Mouse (Mus musculus): Measurements from ENCODE around the gene Rras.
"Not testable (repeated sequence)": the region's sequence is repeated elsewhere in the genome, so short reads cannot be mapped to it uniquely, and the experiment has no call there.

Gene Rras

DNA sequence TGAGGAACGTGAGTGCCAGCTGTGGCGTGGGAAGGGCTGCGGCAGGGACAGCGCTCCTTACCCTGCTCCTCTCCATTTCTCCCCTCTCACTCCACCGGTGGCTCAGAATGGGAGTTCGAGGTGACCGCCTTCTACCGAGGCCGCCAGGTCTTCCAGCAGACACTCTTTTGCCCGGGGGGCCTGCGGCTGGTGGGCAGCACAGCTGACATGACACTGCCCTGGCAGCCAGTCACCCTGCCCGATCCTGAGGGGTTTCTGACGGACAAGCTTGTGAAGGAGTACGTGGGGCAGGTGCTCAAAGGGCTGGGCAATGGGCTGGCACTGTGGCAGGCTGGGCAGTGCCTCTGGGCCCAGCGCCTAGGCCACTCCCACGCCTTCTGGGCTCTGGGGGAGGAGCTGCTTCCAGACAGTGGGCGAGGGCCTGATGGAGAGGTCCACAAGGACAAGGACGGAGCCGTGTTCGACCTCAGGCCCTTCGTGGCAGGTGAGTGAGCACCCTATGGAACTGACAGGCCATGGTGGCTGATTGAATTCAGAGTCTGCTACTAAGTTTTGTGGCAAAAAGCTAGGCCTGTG, 17.1 kb upstream of the Rras start:
- no peak for DNase-seq

DNA sequence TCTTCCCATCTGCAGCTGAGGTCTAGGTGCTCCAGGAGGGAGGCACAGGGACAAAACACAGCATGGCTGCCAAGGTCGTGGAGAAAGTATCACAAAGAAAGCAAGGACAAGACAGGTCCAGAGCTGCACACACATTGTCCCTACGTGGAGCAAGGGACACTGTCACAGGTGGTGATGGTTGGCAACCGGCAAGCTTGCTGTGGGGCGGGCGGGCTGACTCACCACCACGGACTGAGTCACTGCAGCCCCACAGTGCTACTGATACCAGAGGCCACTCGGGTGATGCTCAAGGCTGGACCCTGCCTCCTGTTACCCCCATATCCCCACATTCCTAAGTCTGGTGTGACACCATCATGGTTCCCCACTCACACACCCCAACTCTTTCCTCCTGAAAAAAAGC, 15.3 kb upstream of the Rras start:
- no peak for DNase-seq

DNA sequence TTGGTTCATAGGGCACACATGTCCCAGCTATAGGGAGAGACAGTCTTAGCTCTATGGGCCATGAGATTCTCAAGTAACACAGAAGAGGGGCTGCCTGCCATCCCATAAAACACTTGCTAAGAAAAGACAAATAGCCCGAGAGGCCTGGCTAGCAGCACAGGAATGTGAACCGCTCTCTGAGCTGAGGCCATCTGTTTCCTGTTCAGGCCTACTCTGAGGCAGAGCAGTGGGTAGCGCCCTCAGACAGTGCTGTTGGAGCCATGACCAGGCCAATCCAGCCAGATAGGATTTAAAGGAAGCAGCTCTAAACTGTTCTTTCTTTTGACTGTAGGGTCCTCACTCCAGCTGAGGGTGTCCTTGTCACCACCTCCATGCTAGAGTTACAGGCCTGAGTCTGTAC, 13.2 kb upstream of the Rras start:
- no peak for DNase-seq

DNA sequence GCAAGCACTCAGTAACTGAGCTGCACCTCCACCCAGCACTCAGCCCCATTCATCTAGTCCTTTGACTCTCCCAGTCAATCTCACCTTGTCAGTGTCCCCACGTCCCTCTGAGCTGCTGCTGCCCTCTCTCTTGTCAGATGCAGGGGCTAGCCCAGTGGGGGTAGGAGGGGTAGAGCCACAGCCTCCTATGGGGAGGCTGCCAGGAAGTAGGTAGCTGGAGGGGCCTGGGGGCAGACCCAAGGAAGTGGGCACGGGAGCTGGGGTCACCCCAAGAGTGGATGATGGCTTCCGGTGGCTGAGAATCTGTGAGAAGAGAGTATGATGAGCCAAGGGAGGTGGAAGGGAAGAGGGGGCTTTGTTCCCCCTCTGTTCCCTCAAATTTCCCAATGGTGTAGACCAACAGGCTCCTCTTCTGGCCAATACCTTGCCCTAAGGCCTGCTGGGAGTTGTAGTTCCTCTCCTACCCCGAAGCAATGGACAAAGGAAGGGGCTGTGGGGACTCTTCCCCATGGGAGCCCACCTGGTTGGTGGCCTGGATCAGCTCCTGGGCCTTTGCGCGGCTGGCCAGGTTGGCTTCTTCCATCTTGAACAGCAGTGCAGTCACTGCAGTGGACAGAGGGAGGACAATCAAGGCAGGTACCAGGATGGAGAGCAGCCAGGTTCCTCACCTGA, 12.3 kb upstream of the Rras start:
- no peak for DNase-seq

DNA sequence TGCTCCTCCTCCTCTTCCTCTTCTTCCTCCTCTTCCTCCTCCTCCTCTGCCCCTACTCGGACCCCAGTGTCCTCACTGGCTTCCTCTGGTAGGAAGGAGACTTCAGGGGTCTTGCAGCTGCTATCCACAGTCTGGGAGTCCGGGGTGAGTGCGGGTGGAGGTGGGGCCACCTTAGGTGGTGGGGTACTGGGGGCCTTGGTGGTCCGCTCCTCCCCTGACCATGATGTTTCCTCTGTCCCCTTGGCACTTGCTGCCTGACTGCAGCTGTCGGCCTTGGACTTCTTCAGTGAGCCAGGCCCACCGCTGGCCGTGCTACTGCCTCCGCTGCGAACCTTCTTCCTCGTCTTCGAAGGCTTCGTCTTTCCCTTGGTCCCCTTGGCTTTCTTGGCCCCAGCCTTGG, 11.3 kb upstream of the Rras start:
- no peak for DNase-seq

DNA sequence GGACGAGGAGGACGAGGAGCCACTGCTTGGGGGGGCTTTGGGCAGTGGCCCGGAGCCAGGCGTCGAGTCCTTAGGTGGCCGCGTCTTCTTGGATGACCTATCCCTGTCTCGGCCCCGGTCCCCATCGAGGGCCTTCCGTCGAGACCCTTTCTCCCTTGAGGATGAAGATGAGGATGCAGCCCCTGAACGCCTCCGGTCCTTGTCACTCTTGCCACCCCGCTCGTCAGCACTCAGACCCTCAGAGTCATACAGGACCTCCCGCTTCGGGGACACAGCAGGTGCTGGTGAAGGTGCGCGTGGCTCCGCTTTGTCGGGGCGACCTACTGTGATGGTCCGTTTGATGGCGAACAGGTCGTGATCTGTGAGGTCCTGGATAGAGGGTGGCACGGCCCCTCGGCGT, 10.6 kb upstream of the Rras start:
- DNase-seq, result no peak

DNA sequence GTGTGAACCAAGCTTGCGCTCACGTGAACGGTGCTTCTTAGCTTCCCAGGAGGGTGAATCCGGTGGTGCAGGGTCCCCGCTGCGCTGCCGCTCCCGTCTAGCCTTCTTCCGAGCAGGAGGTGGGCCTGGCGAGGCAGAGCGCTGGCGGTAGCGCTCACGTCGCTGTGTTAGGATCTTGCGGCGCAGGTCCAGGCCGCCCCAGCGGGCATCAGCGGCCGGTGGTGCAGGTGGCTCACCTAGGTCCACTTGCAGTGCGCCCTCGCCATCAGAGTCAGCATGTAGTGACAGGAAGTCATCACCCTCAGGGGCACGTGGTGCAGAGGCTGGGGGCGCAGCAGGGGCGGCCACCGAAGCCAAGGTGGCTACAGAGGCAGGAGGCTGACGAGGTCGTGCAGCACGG, 9.9 kb upstream of the Rras start:
- no peak for DNase-seq

DNA sequence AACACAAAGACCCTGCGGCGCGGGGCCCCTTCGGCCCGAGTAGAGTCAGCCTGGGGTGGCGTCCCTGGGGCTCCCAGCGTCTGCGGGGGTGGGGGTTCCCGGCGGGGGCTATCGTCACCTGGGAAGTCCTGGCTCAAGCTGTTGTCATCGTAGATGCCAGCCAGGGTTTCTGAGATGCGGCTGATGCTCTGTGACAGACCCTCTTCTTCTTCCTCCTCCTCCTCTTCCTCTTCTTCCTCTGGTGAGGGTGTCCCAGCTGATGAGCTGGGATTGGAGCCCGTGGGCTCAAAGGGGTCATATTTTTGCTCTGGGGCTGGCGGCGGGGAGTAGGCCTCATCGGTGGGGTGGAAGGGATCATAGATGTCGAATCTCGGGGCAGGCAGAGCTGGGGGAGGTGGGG, 9.3 kb upstream of the Rras start:
- no peak for DNase-seq

DNA sequence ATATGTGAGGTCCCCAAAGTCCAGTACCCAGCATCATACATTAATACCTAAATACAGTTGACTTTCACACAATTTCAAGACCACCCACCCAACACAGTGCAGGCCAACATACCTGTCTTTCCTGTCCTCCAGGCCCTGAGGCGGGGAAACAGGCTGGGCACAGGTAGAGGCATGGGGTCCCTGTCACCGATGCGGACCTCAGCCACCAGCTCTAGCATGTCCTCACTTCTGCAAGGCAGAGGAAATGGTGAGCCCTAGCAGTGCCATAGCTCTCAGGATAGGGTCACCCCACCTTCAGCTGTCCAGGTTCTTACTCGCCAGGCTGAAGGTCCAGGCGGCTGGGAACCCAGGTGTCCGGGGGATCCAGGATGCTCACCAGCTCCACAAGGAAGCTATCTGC, 5.8 kb upstream of the Rras start:
- no peak for DNase-seq

DNA sequence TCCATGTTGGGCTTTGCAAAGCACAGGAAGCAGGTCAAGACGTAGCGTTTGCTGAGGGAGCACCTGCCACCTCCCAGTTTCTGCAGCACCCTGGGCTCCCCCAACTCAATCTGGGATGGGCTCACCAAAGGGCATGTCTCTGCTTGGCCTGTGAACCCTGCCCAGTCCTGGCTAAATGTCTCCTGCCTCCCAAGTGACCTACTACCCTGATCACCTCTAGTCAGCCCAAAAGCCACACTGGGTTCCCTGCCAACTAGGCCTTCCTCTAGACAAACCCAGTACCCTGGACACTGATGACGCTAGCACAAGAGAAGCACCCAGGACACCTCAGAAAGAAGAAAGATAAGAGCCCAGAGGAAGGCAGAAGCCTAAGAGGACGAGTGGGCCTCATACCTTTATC, 4.9 kb upstream of the Rras start:
- no peak for DNase-seq

DNA sequence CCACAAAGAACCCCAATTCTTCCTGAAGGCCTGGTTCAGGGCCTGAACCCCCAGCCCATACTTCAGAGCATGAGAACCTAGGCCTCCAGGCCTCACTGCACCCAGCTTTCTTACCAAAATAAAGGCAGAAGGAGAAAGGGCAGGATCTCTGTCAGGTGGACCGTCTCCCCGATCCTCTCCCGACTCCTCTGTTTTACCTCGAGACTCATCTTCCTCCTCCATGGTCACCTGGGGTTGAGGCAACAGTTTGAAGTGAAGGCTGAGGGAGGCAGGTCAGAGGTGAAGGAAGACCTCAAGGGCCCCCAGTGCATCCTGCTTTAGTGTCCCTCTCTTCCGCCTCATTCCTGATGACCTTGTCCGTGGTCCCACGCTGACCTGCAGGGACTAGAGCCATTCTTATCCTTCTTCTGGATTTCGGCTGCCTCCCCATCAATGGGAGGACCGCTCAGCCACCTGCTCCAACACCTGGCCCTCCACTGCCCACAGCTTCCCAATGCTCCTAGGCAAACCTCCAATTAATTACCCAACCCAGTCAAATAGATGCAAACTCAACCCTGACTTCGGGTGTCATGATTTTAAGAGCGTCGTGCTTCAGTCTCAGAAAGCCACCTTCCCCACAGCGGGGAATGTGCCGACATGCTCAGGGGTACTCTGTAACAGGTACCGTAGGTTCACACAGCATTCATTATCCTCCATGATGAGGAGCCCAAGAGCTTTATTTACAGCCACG, 4.2 kb upstream of the Rras start:
- no peak for DNase-seq

DNA sequence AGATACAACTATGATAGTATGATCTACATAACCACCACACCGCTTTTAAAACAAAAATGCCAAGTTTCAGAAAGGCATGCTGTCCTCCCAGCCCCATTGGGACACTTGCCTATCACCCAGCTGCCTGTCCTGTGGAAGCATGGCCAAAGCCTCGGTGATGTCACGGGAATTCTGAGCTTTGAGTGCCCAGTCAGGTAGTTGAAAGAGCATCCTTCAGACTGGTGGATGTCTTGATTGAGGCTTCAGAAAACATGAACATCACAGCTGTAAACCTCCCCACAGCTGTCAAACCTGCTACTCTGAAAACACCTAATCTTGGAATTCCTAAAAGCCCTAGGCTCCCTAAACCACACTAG, 3.7 kb upstream of the Rras start:
- no peak for DNase-seq

DNA sequence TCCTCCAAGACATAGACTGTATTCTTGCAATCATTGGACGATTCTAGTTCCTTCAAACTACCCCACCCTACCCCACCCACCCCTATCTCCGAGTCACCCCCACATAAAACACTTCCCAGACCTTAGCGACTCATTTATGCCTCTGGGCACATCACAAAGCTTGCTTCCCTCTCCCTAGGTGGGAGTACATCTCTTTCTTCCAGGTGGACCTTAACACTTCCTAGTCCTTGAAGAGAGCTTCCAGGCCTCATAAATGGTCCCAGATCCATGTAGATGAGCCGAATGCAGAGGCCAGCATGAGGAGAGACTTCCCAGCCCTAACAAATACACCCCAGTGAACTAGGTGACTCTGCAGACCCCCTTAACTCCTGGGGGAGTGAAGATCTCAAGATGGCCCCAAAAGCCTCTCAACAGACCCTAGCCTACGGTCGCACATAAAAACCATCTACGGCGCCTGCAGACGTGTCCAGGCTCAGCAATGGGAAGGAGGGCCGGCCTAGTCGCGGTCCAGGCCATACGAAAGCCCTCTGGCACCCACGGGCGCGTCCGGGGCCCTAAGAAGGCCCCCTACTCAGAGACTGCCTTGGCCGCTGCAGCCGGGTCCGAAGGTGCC, 2.3 kb upstream of the Rras start:
- no peak for DNase-seq

DNA sequence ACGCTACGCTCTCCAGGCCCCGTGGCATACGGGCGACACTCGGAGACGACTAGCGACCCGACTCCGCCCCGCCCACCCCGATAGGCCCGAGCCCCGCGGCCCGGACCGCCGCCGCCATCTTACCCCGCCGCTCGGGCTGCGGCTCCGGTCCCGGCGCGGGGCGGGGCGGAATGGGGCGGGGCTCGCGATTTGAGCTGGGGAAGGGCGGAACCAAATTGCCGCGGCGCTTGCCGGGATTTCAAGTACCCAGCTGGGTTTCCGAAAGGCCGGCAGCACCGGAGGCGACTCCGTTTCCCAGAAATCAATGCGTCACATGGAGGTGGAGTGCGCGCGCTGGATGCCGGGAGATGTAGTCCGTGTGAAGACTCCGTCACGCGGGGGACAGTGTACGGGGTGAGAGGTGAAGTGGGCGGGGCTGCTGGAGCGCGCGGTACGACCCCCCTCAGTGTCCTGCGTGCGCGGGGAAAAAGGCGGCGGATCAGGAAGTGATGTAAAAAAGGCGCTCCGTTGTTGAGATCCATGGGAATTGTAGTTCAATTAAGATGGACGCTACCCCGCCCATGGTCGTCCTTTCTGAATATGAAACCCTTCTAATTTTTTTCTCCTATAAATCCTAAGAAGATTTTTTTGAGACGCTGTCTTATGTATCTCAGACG, 1.7 kb upstream of the Rras start, which contains the start of gene Scaf1:
Gene Scaf1, minus strand, starts transcription at position 407 of the 656 bp plus-strand sequence.
- peak; percentile 99 for DNase-seq

DNA sequence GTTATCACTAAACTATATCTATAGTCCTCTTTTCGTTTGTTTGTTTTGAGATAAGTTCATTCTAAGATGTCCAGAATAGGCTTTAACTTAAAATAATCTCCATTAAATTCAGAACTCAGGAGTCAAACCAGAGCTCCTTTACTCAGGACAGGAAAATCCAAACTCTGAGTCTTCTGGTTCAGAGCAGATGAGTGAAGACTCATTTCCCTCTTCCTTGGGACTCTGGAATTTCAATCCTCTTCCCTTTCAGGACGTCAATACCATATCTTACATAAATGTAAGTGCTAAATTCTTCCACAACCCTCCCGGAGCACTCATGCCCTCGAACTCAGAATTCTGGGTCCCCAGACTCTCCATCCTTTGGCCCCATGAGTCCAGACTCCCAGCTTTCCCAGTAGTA, 1.0 kb upstream of the Rras start:
- DNase-seq, result no peak

DNA sequence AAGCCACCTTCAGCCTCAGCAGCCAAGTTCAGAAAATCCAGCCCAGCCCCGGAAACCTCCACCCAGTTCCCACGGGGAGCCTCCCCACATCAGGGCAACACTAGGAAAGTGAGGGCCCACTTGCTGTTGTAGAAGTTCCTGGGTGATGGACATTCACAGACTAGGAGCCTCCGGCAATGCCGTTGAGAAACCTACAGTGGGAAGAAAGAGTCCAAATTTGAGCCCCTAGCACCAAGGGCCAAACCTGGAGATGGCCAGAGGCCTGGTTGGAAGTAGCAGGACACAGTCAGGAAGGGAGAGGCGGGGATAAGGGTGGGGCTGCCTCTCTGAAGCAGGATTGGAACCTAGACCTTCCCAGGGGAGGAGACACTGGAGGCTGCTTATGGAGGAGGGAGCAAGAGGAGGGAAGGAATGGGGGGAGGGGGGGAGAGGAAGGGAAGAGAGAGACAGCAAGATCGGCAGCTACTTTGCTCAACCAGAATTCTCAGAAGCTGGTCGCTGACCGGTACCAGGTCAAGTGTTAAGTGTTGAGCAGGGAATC, 1.3 kb downstream of the Rras start:
- no peak for DNase-seq

DNA sequence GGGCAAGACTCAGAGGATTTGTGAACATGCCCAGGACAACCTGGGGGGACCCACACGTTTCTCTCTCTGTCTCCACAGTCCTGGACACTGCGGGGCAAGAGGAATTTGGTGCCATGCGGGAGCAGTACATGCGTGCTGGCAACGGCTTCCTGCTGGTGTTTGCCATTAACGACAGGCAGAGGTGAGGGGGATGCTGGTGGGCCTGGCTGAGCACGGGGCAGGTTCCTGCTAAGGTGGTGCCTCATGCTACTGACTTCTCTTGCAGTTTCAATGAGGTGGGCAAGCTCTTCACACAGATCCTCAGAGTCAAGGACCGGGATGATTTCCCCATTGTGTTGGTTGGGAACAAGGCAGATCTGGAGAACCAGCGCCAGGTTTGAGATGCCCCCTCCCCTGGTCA, 2.5 kb downstream of the Rras start:
- no peak for DNase-seq

DNA sequence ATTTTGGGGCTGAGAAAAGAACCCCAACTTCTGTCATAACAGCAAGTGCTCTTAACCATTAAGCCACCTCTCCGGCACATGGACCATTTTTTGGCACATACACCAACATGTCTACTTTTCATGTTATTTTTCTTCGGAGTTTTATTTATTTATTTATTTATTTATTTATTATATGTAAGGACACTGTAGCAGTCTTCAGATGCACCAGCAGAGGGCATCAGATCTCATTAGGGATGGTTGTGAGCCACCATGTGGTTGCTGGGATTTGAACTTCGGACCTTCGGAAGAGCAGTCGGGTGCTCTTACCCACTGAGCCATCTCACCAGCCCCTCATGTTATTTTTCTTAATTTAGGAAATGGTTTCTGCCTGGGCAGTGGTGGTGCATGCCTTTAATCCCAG, 6.0 kb downstream of the Rras start:
- DNase-seq, result not testable (repeated sequence)

DNA sequence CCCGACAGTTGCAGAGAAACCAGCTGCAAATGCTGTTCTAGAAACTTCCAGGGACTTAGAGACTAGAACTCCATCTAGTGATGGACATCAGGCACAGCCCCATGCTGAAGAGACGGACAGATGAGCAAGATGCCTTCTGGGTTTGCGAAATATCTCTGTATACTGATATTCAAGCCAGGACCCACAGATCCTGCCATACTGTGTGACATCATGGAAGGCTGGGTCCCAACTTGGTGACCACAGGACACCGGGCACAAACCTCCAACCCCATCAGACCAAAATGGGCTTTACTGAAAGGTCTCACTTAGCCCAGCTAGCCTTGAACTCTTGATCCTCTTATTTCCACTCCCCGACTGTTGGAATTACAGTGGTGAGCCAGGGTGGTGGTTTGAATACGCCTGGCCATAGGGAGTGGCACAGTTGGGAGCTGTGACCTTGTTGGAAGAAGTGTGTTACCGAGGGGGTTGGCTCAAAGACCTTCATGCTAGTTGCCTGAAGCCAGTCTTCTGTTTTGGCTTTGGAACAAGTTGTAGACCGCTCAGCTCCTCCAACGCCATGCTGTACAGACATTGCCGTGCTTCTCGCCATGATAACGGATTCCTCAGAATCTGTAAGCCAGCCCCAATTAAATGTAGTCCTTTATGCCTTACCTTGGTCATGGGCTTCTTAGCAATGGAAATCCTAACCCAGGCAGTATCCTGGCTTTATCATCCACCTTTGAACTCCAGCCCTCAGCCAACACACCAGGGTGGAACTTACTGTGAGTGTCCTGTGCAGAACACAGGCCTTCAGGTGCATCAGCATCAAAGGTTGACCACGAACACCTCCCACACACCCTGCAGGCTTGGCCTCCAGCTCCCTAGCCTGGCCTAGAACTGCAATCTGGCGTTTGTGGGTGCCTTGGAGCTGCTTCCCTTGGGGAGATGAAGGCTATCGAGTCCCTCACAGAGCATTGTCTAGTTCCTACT, 6.8 kb downstream of the Rras start:
- no peak for DNase-seq

DNA sequence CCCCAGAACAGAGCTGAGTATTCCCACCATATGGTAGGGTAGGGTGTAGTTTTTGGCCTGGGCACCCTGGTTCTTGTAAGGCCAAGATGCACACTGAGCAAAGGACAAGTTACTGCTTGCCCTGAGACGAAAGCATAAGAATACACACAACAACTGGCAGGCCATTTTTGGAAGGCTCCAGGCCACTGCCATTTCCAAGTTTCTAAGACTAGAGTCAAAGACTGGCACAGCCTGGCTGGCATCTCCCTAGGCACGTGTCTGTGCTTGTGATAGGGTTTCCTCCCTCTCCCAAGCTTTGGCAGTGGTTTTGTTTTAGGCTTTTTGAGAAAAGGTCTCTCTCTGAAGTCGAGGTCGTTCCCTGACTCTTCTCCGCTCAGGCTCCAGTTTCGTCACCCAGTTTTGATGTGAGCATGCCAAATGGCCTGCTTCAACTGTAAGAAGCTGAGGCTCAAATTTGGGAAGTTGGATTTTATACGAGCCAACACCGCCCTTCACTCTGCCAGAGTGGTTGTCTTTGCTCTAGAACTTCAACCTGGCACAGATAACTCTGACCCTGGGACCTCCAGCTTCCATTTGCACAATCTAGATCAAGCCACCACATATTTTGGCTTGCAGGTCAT, 8.0 kb downstream of the Rras start:
- DNase-seq, result no peak

DNA sequence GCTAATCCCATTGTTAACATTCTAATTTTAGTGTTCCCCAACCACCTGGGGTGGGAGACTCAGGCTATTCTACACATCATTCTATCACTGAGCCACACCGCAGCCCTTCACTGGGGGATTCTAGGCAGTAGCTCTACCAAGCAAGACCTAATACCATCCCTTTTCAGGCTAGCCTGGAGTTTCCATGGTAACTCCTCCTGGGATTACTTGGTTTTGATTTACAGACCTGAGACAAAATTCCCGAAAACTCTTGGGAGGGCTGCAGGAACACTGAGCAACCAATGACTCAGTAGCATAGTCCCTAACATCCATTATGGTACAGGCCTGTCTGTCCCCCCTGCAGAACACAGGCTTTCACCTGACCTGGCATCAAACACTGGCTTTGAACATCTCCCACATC, 8.5 kb downstream of the Rras start:
- no peak for DNase-seq

DNA sequence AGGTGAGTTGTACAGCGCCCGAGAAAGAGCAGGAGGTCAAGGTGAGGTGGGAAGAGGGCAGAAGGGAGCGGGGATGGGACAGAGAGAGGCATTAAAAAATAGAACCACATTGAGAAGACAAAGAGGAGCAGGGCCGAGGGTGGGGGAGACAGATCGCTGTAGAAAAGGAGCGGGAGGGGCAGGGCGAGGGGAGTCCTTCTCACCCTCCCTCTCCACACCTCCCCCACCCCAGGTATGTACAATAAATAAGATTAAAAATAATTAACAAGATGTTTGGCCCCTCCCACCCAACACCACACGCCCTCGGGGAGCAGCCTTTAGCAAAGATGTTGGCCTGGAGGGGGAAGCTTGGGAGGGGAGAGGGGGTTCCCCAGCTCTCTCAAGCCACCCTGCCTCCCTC, 10.0 kb downstream of the Rras start:
- DNase-seq, result no peak
